ENCODE assay signal across 16 mouse cellular contexts in the genomic region with DNA sequence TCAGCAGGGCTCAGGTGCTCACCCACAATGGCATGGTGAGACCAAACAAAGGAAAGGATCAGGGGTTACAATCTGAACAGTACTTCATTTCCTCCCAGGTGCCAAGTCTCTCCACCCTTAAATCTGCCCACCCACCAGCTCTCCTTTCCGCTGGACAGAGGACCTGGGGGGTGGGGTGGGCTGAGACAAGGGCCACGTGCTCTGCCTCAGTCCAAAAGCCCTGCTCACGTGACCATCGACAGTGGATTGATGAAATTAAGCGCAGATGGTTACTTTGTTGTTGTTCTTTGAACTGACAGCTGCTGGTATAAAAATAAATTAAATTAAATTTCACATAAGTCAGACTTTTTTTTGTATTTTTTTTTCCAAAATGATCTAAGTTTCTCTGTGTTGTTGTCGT.
"Had no signal": no experiment of that assay in that cellular context is flagged by ENCODE, and none has a peak within 500 bp of the region (broad histone marks: within the 10 kb centered on the region; RNA-seq: fewer than 3 reads in every experiment).

No protein-coding gene starts in this region.

- H3K36me3 ChIP-seq: intestine, embryonic 15.5 days; kidney, embryonic 15.5 days; limb, embryonic 15.5 days; liver, embryonic 12.5 days; midbrain, embryonic 12.5 days had no signal

- H3K27me3 ChIP-seq: intestine, embryonic 15.5 days; kidney, embryonic 15.5 days; limb, embryonic 15.5 days; liver, embryonic 12.5 days; midbrain, embryonic 12.5 days had no signal

- H3K27ac ChIP-seq: intestine, embryonic 15.5 days; kidney, embryonic 15.5 days; limb, embryonic 15.5 days; liver, embryonic 12.5 days; midbrain, embryonic 12.5 days; stomach, postnatal 0 days had no signal

- ATAC-seq: intestine, embryonic 15.5 days; liver, embryonic 12.5 days had no signal

- H3K9me3 ChIP-seq: intestine, embryonic 15.5 days; kidney, embryonic 15.5 days; limb, embryonic 15.5 days; liver, embryonic 12.5 days; megakaryocyte, embryonic 14.5 days; midbrain, embryonic 12.5 days had no signal

- DNase-seq: kidney, adult 2 months; kidney, postnatal 14 days; left cerebral cortex, postnatal 4 days; lung, embryonic 14.5 days; lung, postnatal 10 days; right cerebral cortex, adult 18-20 months; right cerebral cortex, postnatal 25 days; thymus, adult 2 months; thymus, postnatal 36 days had no signal

- H3K4me2 ChIP-seq: intestine, embryonic 15.5 days; kidney, embryonic 15.5 days; limb, embryonic 15.5 days; liver, embryonic 12.5 days; lung, embryonic 14.5 days; midbrain, embryonic 12.5 days had no signal

- H3K4me3 ChIP-seq: intestine, embryonic 15.5 days; kidney, embryonic 15.5 days; limb, embryonic 15.5 days; liver, embryonic 12.5 days; megakaryocyte, embryonic 14.5 days; midbrain, embryonic 12.5 days had no signal

- H3K9ac ChIP-seq: intestine, embryonic 15.5 days; kidney, embryonic 15.5 days; limb, embryonic 15.5 days; liver, embryonic 12.5 days; lung, embryonic 14.5 days; midbrain, embryonic 12.5 days had no signal

- H3K4me1 ChIP-seq: midbrain, embryonic 12.5 days had no signal
